Mouse (Mus musculus) cortical plate, adult 2 months (tissue): Measurements from ENCODE around the gene Hivep2.

Source experiments
- CTCF ChIP-seq: fragments of 200-500 bp; IDR thresholded peaks from 2 replicates; pipeline ENCODE4 v1.5.1; 2011; ENCODE audit warnings: mild to moderate bottlenecking, control low read depth, low read length; ENCODE audit not compliant: insufficient read depth; ENCODE audit errors: extremely low read depth
- POLR2A ChIP-seq: fragments of 200-500 bp; IDR thresholded peaks from 2 replicates; pipeline ENCODE4 v1.6.1; 2011; ENCODE audit warnings: mild to moderate bottlenecking, low read length, control low read depth; ENCODE audit not compliant: insufficient read depth; ENCODE audit errors: extremely low read depth

GRCm38 (mm10) chr10:14020253-14020652, 54.4 kb downstream of the Hivep2 start:
- TF ChIP-seq POLR2A: no peak
- no peak for TF ChIP-seq CTCF
